Mouse (Mus musculus): ENCODE results near the gene Sppl2b.

Sppl2b gene

DNA sequence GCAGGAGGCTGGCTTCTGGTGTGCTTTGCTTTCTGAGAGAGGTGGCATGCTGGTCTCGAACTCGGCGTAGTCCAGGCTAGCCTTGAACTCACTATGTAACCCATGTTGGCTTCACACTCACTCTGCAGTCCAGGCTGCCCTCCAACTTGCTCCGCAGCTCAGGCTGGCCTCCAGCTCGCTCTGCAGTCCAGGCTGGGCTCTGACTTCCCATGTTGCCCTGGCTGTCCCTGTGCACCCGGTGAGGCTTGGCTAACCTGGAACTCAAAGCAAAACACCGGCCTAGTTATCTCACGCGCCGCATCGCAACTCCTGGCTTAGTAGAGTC, 636 bp downstream of the Sppl2b start:
- DNase-seq = no peak

DNA sequence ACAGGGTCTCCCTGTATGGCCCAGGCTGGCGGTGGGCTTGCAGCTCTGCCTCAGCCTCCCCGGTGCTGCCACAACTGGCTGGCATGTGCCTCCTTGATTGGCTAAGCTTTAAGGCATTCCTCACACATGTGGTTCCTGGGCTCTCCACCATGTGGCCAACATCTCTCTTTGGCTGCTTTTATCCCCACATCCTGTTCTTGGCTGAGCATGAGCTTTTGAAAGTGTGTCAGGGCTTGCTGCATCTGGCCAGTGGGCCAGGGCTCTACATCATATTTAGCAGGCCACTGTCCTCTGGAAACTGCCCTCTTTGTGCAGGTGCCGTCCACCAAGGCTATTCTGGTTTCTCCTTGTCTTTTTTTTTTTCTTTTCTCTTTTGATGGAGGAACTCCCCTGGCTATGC, 1.2 kb downstream of the Sppl2b start:
- DNase-seq = no peak

DNA sequence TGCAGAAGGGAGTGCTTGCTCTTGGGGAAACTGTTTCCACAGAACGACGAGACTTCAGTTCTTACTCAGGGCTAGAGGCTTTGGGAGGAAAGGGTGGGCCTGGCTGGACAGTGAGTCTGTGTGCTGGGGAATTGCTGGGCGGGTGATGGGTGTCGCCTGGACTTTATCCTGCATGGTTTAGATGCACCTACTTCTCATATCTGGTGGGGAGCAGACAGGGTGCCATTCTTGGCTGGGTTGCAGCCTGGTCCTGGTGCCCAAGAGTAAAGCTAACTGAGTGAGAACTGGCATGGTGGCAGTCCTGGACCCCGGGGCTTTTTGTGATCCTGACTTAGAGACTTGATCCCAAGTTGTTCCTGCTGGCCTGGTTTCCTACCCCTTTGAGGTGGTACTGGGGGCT, 1.8 kb downstream of the Sppl2b start:
- no peak for DNase-seq

DNA sequence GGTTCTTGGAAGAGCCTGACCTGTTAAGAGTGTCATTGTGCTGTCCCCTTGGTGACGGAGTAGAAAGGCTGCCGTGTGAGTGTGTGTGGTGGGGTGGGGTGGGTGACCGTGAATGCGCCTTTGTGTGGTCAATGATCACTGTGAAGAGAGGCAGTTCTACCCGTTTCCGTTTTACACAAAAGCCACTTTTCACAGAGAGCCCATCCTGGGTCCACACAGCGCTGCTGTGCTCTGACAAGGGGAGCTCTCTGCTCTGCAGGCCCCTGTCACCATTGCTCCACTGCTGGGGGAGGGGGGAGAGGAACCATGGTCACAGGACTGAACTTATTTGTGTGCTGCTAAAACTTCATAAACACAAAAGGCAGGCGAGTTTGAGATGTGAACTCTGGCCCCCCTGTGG, 2.3 kb downstream of the Sppl2b start:
- DNase-seq = no peak

DNA sequence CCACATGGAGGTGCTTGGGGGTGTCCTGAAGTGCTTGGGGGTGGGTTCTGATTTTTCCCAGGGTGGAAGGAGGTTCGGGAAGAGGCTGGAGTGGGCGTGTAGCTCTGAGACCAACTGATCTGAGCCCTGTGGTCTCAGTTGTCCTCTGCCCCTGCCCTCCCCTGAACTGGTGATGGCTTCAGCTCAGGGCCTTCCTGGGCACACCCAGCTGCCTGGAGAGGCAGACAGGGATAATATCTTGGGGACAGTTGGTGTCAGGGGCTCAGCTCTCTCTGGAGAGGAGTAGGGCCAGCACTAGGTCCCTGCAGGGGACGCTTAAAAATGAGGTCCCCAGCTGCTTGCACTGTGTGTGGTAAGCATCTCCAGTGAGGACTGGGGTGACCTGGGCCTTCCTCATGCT, 2.8 kb downstream of the Sppl2b start:
- no peak for DNase-seq

DNA sequence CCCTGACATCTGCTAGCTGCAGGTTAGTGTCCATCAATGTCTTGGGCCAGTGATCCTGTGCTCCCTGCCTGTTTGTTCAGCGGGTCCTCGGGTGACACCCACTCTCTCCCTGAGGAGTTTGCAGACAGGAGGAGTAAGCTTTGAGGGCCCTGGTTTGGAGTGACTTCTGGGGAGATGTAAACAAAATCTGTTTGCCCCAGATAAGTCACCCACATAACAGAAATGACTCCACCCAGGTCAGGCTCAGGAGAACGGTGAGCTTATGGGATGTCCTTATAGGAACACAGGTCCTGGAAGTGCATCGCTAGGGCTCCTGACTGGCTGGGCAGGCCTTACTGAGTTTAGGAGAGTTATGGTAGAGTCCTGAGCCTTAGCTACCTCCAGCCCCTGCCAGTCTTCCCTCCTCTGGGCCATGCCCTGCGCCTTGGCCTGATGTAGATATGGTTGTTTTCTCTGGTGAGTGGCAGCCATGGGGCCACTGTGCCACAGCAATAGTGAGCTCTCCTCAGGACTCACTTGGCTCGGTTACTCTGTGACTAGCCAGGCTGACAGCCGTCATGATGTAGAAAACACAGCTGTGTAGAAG, 3.4 kb downstream of the Sppl2b start:
- no peak for DNase-seq

DNA sequence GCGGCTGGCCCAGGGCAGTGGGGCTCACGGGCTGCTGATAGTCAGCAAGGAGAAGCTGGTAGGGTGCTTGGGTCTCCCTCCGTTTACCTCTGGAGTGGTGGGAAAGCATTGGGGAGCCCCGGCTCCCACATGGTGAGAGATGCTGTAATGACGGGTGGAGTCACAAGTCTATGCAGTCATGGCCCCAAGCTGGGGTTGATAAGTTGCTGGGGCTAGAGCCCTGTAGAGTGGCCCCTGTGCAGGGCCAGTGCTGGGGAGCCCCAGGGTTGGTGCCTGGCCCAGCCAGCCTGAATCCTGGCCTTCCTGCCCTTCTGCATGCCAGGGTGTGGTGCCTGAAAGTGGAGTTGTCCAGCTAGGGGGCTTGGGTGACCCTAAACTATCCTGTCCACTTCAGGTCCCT, 7.2 kb downstream of the Sppl2b start:
- DNase-seq = no peak

DNA sequence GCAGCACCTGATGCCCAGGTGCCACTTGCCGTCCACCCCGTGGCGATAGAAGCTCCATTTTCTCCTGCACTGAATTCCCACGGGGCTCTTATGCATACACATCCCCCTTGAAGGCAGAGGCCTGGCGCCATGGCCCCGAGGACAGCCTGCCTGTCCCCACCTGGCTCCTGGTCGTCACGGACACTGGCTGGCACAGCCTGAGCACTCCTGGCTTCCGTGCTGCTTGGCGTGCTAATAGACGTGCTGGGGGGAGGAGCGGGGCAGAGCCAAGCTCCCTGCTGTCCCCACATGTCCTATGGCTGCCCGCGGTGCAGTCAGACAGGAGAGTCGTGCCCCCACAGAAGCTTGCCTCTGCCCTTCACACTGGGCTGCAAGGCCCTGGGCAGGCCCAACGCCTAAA, 9.4 kb downstream of the Sppl2b start:
- DNase-seq = no peak

DNA sequence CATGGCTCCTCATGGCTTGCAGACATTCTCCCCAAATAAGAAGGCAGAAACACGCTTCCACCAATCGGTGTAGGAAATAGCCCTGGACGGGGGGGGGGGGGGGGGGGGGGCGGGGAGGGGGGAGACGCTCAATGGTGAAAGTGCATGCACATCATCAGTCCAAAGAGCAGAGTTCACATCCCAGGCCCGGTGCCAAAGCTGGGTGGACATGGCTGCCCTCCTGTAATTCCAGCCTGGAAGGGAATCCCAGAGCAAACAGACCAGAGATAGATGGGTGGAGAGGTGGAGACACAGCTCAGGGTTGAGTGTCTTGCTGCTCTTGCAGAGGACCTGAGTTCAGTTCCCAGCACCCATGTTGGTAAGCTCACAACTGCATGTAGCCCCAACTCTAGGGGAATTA, 15.9 kb downstream of the Sppl2b start:
- DNase-seq = no peak

DNA sequence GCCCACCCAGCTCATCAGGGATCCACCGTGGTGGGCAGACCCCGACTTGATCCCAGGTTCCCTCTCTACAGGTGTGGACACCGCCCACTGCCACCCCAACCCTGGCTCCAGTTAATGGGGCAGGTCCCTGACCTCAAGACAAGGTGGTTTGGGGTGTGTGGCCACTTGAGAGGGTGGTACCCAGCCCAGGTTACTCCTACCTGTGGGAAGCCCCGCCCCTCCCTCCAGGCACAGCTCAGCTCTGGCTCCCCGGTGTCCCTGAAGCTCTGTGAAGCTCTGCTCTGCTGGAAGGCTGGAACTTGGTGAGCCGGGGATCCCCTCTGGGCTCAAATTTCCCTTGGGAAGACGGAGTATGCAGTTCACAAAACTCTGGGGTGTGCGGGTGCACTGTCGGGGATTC, 16.5 kb downstream of the Sppl2b start, which contains the start of gene Tmprss9:
Tmprss9 (plus strand) TSS at position 268 of the 400 bp plus-strand sequence.
- no peak for DNase-seq

DNA sequence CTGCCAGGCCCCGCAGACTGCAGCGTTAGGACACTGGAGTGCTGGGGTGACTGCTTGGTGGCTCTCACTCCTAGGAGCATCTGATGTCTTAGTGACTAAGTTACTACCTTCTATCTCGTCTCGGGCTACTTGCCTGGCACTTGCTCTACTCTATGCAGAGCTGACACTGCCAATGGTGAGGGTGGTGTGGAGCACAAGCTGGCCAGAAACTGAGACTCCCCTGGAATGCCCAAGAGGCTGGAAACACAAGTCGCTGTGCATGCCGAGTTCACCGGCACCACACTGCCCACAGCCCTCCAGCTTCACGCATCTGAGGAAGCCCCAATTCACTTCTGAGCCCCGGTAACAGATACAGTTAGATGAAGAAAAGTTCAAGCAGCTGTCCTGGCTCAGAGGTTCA, 19.0 kb downstream of the Sppl2b start:
- no peak for DNase-seq

DNA sequence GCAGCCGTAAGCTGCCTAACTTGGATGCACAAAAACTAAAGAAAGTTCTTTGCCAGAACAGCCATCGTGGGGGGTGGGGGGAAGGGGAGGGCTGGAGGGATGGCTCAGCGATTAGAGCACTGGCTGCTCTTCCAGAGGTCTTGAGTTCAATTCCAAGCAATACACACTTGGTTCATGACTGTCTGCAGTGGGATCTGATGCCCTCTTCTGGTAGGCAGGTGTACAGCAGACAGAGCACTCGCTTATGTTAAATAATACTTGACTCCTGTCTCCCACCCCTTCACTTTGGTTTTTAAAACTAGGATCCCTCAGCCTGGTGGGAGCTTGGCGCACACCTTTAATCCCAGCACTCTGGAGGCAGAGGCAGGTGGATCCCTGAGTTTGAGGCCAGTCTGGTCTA, 21.0 kb downstream of the Sppl2b start:
- DNase-seq = peak in 1 of 2 experiments; percentile 62

DNA sequence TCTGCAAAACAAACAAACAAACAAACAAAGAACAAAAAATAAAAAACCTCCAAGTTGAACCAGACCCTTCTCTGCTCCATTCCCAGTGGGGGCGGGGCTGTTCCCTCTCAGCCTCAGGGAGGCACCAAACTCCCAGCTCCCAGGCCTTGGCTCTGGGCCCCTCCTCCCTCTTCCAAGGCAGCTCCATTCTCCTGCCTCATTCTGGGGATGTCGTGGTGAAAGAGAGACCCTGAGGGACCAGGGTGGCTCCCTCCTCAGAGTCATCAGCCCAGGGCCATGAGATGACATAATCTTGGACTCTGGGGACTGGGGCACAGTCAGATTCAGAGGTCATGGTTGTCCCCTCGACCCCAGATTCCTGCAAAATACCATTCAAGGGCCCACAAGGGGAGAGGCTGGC, 21.5 kb downstream of the Sppl2b start:
- no peak for DNase-seq

DNA sequence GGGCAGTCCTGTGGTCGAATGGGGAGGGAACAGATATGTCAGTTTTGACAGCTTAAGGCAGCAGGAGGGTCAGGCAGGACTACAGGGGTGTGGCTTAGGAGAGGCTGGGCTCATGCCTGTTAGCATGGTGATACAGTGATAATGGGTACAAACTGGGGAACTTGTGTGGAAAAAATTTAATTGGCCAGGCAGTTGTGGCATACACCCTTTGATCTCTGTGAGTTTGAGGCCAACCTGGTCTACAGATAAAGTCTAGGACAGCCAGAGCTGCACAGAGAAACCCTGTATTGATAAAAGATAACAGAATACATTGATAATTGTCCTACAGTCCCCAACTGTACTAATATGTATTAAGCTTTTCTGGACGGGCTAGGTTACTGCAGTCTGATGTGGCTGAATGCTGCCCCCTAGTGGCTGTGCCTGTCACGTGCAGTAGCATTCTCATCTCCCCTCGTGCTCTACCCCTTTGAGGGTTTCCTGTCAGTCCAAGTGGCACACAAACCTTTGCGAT, 25.1 kb downstream of the Sppl2b start:
- peak; percentile 36 to 69 for DNase-seq

DNA sequence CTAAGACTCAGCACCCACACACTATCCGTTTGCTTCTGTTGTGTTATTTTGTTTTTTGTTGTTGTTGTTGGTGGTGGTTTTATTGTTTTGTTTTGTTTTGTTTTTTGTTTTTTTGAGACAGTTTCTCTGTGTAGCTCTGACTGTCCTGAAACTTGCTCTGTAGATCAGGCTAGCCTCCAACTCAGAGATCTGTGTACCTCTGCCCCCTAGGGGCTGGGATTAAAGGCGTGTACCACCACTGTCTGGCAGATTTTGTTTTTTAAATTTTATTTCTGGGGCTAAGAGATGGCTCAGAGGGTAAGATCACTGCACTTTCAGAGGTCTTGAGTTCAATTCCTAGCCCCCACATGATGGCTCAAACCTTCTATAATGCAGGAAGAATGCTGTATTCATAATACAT, 25.8 kb downstream of the Sppl2b start:
- DNase-seq = no peak

DNA sequence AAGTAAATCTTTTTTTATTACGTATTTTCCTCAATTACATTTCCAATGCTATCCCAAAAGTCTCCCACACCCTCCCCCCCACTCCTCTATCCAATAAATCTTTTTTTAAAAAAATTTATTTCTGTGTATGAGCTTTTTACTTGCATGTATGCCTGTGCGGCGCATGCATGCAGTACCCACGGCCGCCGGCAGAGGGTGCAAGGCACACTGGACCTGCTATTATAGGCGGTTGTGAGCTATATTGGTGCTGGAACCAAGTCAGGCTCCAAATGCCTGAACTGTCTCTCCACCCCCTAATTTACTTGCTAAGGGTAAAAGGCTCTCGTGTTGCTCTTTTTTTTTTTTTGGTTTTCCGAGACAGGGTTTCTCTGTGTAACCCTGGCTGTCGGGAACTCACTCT, 26.2 kb downstream of the Sppl2b start:
- peak; percentile 51 to 78 for DNase-seq

DNA sequence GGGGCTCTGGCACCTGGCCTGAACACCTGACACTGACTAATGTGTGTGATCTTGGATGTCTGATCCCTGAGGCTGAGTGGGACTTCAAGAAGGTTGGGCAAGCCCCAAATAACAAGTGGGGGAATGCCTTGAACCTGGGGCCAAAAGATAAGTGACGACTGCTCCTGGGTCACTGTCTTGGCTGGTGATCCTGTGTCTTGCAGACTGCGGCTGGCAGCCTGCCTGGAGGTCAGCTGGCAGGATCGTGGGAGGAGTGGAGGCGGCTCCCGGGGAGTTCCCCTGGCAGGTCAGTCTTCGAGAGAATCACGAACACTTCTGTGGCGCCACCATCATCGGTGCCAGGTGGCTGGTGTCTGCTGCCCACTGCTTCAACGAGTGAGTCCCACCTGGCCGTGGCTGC, 32.1 kb downstream of the Sppl2b start:
- DNase-seq = no peak

DNA sequence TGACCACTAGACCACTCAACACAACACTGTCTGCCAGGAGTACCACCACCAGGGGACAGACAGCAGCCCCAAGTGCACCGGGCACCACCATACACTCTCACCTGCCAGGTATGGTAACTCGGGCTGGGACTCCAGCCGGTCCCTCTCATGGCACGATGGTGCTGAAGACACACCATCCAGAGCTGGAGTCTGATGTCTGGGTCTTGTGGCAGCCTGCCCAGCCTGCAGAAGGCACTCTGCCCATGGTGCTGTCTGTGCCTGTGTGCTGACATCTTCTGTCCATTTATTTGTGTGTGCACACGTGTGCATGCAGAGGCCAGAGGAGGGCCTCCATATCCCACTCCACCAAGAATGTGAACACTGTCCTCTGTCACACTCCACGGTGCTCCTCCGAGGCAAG, 40.0 kb downstream of the Sppl2b start:
- DNase-seq = no peak

DNA sequence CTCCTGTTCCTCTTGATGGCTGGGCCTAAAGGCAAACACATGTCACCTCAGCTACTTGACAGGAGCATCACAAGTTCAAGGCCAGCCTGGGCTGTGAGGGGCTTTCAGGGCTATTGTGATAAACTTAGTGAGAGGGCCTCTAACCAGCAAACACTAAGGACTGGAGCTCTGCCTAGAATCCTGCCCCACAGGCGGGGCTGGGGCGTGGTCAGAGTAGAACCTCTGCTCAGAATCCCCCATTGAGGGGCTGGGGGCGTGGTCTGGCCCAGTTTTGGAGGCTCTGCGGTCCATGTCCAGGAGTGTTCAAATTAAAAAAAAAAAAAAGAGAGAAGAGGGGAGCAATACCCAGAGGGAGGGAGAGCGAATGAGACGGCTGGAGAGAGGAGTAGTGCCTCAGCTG, 40.6 kb downstream of the Sppl2b start:
- no peak for DNase-seq

DNA sequence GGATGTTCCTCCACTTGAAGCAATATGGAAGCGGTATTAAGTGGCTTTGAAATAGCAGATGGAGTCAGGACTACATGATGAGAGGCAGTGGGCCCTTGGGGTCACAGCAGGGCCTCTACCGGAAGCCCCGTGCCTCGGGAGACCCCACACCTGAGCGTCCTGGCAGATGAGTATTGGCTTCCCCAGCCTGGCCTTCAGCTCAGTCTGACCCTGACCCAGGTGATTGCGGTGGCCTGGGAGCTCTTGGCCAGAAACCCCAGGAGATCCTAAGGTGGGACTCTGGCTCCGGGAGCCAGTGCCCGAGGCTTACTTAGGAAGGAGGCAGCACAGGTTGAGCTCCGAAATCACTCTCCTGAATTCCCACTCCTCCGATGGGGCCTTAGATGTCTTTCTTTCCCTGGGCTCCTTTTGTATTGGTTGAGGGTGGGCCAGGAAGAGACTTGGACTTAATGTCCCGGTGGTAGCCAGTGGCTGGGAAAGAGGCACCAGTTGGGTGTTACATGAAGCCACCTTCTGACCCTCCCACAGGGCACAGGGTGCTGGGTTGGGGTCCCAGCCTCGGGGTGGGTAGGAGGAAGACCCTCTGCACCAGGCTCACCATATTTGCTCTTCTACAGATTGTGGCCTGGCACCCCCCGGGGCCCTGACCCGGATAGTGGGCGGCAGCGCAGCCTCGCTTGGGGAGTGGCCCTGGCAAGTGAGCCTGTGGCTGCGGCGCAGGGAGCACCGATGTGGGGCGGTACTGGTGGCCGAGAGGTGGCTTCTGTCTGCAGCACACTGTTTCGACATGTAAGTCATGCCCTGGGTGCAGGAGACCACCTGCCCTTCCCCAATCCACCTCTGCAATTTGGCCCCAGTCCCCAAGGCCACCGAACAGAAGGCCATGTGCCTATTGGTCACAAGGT, 41.8 kb downstream of the Sppl2b start:
- no peak for DNase-seq

DNA sequence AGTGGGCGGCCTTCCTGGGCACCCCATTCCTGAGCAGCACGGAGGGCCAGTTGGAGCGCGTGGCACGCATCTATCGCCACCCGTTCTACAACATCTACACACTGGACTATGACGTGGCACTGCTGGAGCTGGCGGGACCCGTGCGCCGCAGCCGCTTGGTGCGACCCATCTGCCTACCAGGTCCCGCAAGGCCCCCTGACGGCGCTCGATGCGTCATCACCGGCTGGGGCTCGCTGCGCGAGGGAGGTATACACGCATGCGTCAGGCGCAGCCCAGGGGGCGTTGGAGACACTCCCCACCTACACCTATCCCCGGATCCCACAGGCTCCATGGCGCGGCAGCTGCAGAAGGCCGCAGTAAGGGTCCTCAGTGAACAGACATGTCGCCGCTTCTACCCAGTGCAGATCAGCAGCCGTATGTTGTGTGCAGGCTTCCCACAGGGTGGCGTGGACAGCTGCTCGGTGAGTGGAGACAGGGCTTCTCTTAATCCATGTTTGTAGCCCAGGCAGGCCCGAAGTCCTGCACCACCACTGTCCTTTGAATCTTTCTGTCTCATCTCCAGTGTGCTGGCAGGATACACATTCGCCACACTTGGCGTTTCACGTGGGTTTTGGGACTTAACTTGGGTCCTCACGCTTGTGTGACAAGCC, 42.9 kb downstream of the Sppl2b start:
- no peak for DNase-seq

DNA sequence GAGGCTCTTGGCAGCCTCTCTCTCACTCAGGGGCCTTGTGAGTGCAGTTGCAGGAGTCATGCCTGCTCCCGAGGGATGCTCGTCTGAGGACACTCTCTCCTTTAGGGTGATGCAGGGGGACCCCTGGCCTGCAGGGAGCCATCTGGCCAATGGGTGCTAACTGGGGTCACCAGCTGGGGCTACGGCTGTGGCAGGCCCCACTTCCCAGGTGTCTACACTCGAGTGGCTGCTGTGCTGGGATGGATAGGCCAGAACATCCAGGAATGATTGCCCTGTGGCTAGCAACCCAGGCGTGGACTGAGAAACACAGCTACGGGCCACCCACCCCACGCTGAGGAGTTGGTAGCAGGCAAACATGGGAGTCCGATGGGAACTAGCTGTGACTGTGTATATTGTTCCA, 44.0 kb downstream of the Sppl2b start:
- no peak for DNase-seq

DNA sequence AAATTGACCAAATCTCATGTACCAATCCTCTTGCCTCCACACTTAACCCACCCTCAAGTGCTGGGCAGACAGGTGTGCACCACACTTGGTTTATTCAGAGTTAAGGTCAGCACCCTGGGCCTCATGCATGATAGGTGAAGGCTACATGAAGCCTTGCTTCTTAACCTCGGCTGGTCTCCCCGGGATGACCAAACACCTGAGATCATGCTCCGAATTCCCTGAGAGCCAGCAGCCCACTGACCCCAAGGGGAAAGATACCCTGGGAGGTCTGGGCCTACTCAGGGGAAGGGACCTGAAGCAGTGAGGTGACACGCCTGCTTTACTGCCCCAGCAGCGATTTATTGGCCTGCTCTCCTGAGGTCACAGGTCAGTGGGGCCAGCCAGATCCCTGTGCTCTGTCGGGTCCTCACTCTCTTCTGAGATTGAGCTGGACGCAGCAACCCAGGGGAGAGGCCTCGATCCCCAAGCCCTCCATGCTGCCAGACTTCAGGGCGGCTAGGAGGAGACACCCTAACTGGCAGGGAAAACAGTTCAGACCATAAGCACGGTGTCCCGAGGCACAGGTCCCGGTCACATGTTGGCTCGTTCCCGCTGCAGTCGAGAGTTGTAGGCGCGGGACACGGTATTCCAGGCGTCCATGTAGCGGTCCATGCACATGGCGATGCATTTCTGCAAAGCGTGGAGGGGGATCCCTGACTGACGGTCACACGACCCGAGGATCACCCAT, 44.7 kb downstream of the Sppl2b start:
- no peak for DNase-seq

Measured in spleen, adult 18-20 months (tissue).